In genomic region chr1:72873511-72874286, GRCm38 (mm10) we compare ENCODE assay signal across 8 mouse cellular contexts. TPM values are rescaled to one million over a fixed set of nuclear protein-coding genes. Genes with fewer than 3 reads are reported as not detected.
A peak's percentile ranks its signal among the peaks of the same experiment; 100 is the strongest.
DNase-seq lines count a peak whose midpoint lies in the region; ATAC-seq and TF ChIP-seq lines count a peak whose summit lies in the region.

No protein-coding gene starts in this region.

- H3K4me3 ChIP-seq in lung, embryonic 14.5 days (ENCODE audit: low read depth, low read length): peak overlapping the region; percentile 59
- peak overlapping the region; percentile 49 for H3K4me3 ChIP-seq in intestine, postnatal 0 days (ENCODE audit: low read depth, low read length)
- peak overlapping the region; percentile 70 for H3K4me3 ChIP-seq in limb, embryonic 13.5 days
- H3K4me3 ChIP-seq in neural tube, embryonic 14.5 days (ENCODE audit: low read depth, low read length): peak overlapping the region; percentile 55

- H3K27ac ChIP-seq in lung, embryonic 14.5 days (ENCODE audit: low read depth): peak overlapping the region; percentile 93
- H3K27ac ChIP-seq in intestine, postnatal 0 days (ENCODE audit: low read depth, low read length): peak overlapping the region; percentile 35; the same call in 1 of the 2 replicates
- peak overlapping the region; percentile 93 for H3K27ac ChIP-seq in limb, embryonic 13.5 days
- peak overlapping the region; percentile 85 for H3K27ac ChIP-seq in neural tube, embryonic 14.5 days (ENCODE audit: low read depth, low read length)

- H3K36me3 ChIP-seq in lung, embryonic 14.5 days (ENCODE audit: insufficient read depth): no peaks in the 10 kb centered on the region
- H3K36me3 ChIP-seq in intestine, postnatal 0 days (ENCODE audit: control insufficient read depth, insufficient read depth): no peaks in the 10 kb centered on the region
- H3K36me3 ChIP-seq in limb, embryonic 13.5 days: peaks cover 7% of the 10 kb centered on the region; the same call in 1 of the 2 replicates
- H3K36me3 ChIP-seq in neural tube, embryonic 14.5 days (ENCODE audit: control insufficient read depth, insufficient read depth, low read length): no peaks in the 10 kb centered on the region

- H3K27me3 ChIP-seq in lung, embryonic 14.5 days (ENCODE audit: insufficient read depth, low read length): peaks cover 14% of the 10 kb centered on the region
- H3K27me3 ChIP-seq in intestine, postnatal 0 days (replicated peaks; ENCODE audit: control insufficient read depth, insufficient read depth, low read length): peaks cover 37% of the 10 kb centered on the region; the same call in 1 of the 2 replicates
- H3K27me3 ChIP-seq in limb, embryonic 13.5 days: peaks cover 21% of the 10 kb centered on the region
- H3K27me3 ChIP-seq in neural tube, embryonic 14.5 days (ENCODE audit: control insufficient read depth, insufficient read depth, low read length): no peaks in the 10 kb centered on the region

- H3K4me1 ChIP-seq in lung, embryonic 14.5 days (ENCODE audit: insufficient read depth): peaks cover 2% of the 10 kb centered on the region; the same call in 1 of the 2 replicates
- peaks cover 5% of the 10 kb centered on the region for H3K4me1 ChIP-seq in intestine, postnatal 0 days (replicated peaks; ENCODE audit: control insufficient read depth, insufficient read depth, low read length)
- peaks cover 60% of the 10 kb centered on the region for H3K4me1 ChIP-seq in limb, embryonic 13.5 days
- 0 out of 2 replicates have a peak, but pooled peaks cover 6% of the 10 kb centered on the region for H3K4me1 ChIP-seq in neural tube, embryonic 14.5 days (ENCODE audit: control insufficient read depth, insufficient read depth, low read length)

- TF ChIP-seq CTCF in lung, embryonic 14.5 days (IDR thresholded peaks at IDR 0.05; ENCODE audit: low read depth): peak; percentile 32; the same call in 1 of the 2 replicates
- peak; percentile 21; the same call in 1 of the 2 replicates for TF ChIP-seq CTCF in intestine, postnatal 0 days (IDR thresholded peaks at IDR 0.05; ENCODE audit: low read depth)

- H3K9me3 ChIP-seq in lung, embryonic 14.5 days (ENCODE audit: low read depth, low read length): no peaks in the 10 kb centered on the region
- H3K9me3 ChIP-seq in intestine, postnatal 0 days (ENCODE audit: control insufficient read depth): no peaks in the 10 kb centered on the region
- no peaks in the 10 kb centered on the region for H3K9me3 ChIP-seq in limb, embryonic 13.5 days
- H3K9me3 ChIP-seq in neural tube, embryonic 14.5 days (ENCODE audit: control insufficient read depth, low read length): no peaks in the 10 kb centered on the region

- peak overlapping the region; percentile 87 for H3K4me2 ChIP-seq in lung, embryonic 14.5 days
- H3K4me2 ChIP-seq in intestine, postnatal 0 days (replicated peaks; ENCODE audit: low read depth): peak overlapping the region; percentile 83
- H3K4me2 ChIP-seq in limb, embryonic 13.5 days (replicated peaks): peak overlapping the region; percentile 92
- H3K4me2 ChIP-seq in neural tube, embryonic 14.5 days (ENCODE audit: low read depth, low read length): peak overlapping the region; percentile 92

- ATAC-seq in lung, embryonic 14.5 days (ENCODE audit: insufficient read depth): no peak
- no peak for ATAC-seq in intestine, postnatal 0 days
- ATAC-seq in limb, embryonic 13.5 days (ENCODE audit: low FRiP score, low read depth): no peak
- no peak for ATAC-seq in neural tube, embryonic 14.5 days (ENCODE audit: low read depth)

- DNase-seq in lung, embryonic 14.5 days: peak; percentile 70
- DNase-seq in lung, adult 18-20 months: no peak
- DNase-seq in cerebellum, postnatal 36 days: peak; percentile 70 to 77
- peak; percentile 71 for DNase-seq in gastrocnemius, postnatal 14 days
- DNase-seq in ovary, adult 18-20 months (ENCODE audit: low spot score): no peak

- intact Hi-C loops in gastrocnemius, postnatal 14 days (cut with DNase I; ENCODE audit: low total_unique reads): no loop called here

- peak overlapping the region; percentile 74 for H3K9ac ChIP-seq in lung, embryonic 14.5 days
- peak overlapping the region; percentile 26; the same call in 1 of the 2 replicates for H3K9ac ChIP-seq in intestine, postnatal 0 days (ENCODE audit: low read depth, low read length)
- peak overlapping the region; percentile 92 for H3K9ac ChIP-seq in limb, embryonic 13.5 days
- H3K9ac ChIP-seq in neural tube, embryonic 14.5 days (replicated peaks; ENCODE audit: low read depth, low read length): peak overlapping the region; percentile 70

- under 1% methylated on average over 43 of the region's 43 CpGs for WGBS in lung, embryonic 14.5 days
- WGBS in intestine, postnatal 0 days: under 1% methylated on average over 43 of the region's 43 CpGs
- under 1% methylated on average over 43 of the region's 43 CpGs for WGBS in limb, embryonic 13.5 days
- under 1% methylated on average over 43 of the region's 43 CpGs for WGBS in neural tube, embryonic 14.5 days

RNA-seq across cellular contexts. Expression of gene Igfbp5, which starts 1.0 kb away (rescaled TPM):
- 48.5 and 51.8 TPM in 2 replicates for polyA plus RNA-seq in lung, embryonic 14.5 days (2014; fragmentation: Nextera tagmentation; extraction: Ambion mirVana)
- total RNA-seq in gastrocnemius, postnatal 14 days (2021): 100 to 1,000 TPM; 254 to 324 TPM
- polyA plus RNA-seq in intestine, postnatal 0 days (2015; fragmentation: Nextera tagmentation; extraction: Ambion mirVana): 14.3 and 14.6 TPM in 2 replicates
- 129 and 140 TPM in 2 replicates for polyA plus RNA-seq in limb, embryonic 13.5 days (2015; fragmentation: Nextera tagmentation; extraction: Ambion mirVana)
- 85.0 and 112 TPM in 2 replicates for polyA plus RNA-seq in neural tube, embryonic 14.5 days (2014; fragmentation: Nextera tagmentation; extraction: Ambion mirVana)

RNA-seq across cellular contexts. Expression of gene Igfbp2, which starts 49.4 kb away (rescaled TPM):
- 321 and 352 TPM in 2 replicates for polyA plus RNA-seq in lung, embryonic 14.5 days (2014; fragmentation: Nextera tagmentation; extraction: Ambion mirVana)
- 1 to 10 TPM; 2.5 to 3.1 TPM for total RNA-seq in gastrocnemius, postnatal 14 days (2021)
- 75.6 and 94.0 TPM in 2 replicates for polyA plus RNA-seq in intestine, postnatal 0 days (2015; fragmentation: Nextera tagmentation; extraction: Ambion mirVana)
- polyA plus RNA-seq in limb, embryonic 13.5 days (2015; fragmentation: Nextera tagmentation; extraction: Ambion mirVana): 344 and 367 TPM in 2 replicates
- 163 and 379 TPM in 2 replicates for polyA plus RNA-seq in neural tube, embryonic 14.5 days (2014; fragmentation: Nextera tagmentation; extraction: Ambion mirVana)

Comparison
In these comparisons a context has a peak if more than half of its experiments do, and no peak if none do; other contexts are left out.
1. DNase-seq: peak in lung, embryonic 14.5 days (single experiment), cerebellum, postnatal 36 days (2 of 2) and gastrocnemius, postnatal 14 days (single experiment); none in lung, adult 18-20 months (0 of 2) and ovary, adult 18-20 months (single experiment).
2. H3K27ac ChIP-seq: peak in every context shown above with its lines; median percentile 93 in lung, embryonic 14.5 days; 93 in limb, embryonic 13.5 days; 85 in neural tube, embryonic 14.5 days; 35 in intestine, postnatal 0 days.
3. H3K9ac ChIP-seq: peak in every context shown above with its lines; median percentile 92 in limb, embryonic 13.5 days; 74 in lung, embryonic 14.5 days; 70 in neural tube, embryonic 14.5 days; 26 in intestine, postnatal 0 days.
4. Peak in every context shown above with its lines, with median percentiles within 50 percentile points of each other: H3K4me2 ChIP-seq and H3K4me3 ChIP-seq.